ENCODE assay signal across 20 mouse cellular contexts in genomic region chr9:48444821-48445220, GRCm38 (mm10). TPM values are rescaled to one million over a fixed set of nuclear protein-coding genes. Genes with fewer than 3 reads are reported as not detected.
DNase-seq lines count a peak whose midpoint lies in the region; ATAC-seq and TF ChIP-seq lines count a peak whose summit lies in the region.
"Had no signal": no experiment of that assay in that cellular context is flagged by ENCODE, and none has a peak within 500 bp of the region (broad histone marks: within the 10 kb centered on the region; RNA-seq: fewer than 3 reads in every experiment).

No protein-coding gene starts in this region.

- no peak overlapping the region for H3K4me3 ChIP-seq in CH12.LX (replicated peaks in 1 of 3; ENCODE audit: low read depth in 2 of 3, low read length in 2 of 3, poor library complexity in 1 of 3)
- H3K4me3 ChIP-seq in liver, embryonic 11.5 days (ENCODE audit: low read depth, low read length): no peak overlapping the region
- H3K4me3 ChIP-seq: embryonic facial prominence, embryonic 10.5 days; embryonic facial prominence, embryonic 12.5 days; forebrain, embryonic 13.5 days; forebrain, embryonic 15.5 days had no signal

- dilution Hi-C loops in CH12.LX (cut with MboI; ENCODE audit: extremely low pct_ligation_motif_present, extremely low pct_unique_long_range_greater_than_20kb, low sequenced_read_pairs): no loop called here

- no peaks in the 10 kb centered on the region for H3K9me3 ChIP-seq in CH12.LX (replicated peaks; ENCODE audit: low read length)
- no peaks in the 10 kb centered on the region for H3K9me3 ChIP-seq in liver, embryonic 11.5 days (ENCODE audit: control insufficient read depth, low read length)
- H3K9me3 ChIP-seq: embryonic facial prominence, embryonic 10.5 days; embryonic facial prominence, embryonic 12.5 days; forebrain, embryonic 13.5 days; forebrain, embryonic 15.5 days had no signal

- H3K27ac ChIP-seq in CH12.LX (ENCODE audit: insufficient read depth, low read depth): no peak overlapping the region
- no peak overlapping the region for H3K27ac ChIP-seq in liver, embryonic 11.5 days (ENCODE audit: low read depth, low read length)
- H3K27ac ChIP-seq: embryonic facial prominence, embryonic 10.5 days; embryonic facial prominence, embryonic 12.5 days; forebrain, embryonic 13.5 days; forebrain, embryonic 15.5 days had no signal

- peaks cover 13 to 44% of the 10 kb centered on the region in 2 experiments for H3K4me1 ChIP-seq in CH12.LX (ENCODE audit: control insufficient read depth in 1 of 2, insufficient read depth in 2 of 2)
- H3K4me1 ChIP-seq in liver, embryonic 11.5 days (replicated peaks; ENCODE audit: control insufficient read depth, insufficient read depth, low read length): no peaks in the 10 kb centered on the region
- H3K4me1 ChIP-seq: embryonic facial prominence, embryonic 10.5 days; embryonic facial prominence, embryonic 12.5 days; forebrain, embryonic 13.5 days; forebrain, embryonic 15.5 days had no signal

- TF ChIP-seq EP300 in CH12.LX (IDR thresholded peaks at IDR 0.05; ENCODE audit: low read length): no peak

- ATAC-seq in liver, embryonic 11.5 days (replicated peaks; ENCODE audit: low FRiP score): no peak
- ATAC-seq: CD4-positive, CD25-positive, alpha-beta regulatory T cell, adult 4 months; forebrain, embryonic 13.5 days; forebrain, embryonic 15.5 days; forebrain, postnatal 0 days had no signal

- no peak for TF ChIP-seq CTCF in CH12.LX (conservative IDR thresholded peaks at IDR 0.05 in 1 of 2, IDR thresholded peaks at IDR 0.05 in 1 of 2; ENCODE audit: low read depth in 2 of 2, low read length in 2 of 2)

- H3K27me3 ChIP-seq in CH12.LX (replicated peaks): no peaks in the 10 kb centered on the region
- H3K27me3 ChIP-seq in splenic B cell, adult 2 months (ENCODE audit: control insufficient read depth, insufficient read depth, low read length, poor library complexity, severe bottlenecking): no peaks in the 10 kb centered on the region
- H3K27me3 ChIP-seq in liver, embryonic 11.5 days (replicated peaks; ENCODE audit: control insufficient read depth, insufficient read depth, low read length): no peaks in the 10 kb centered on the region
- H3K27me3 ChIP-seq: embryonic facial prominence, embryonic 12.5 days; forebrain, embryonic 13.5 days; forebrain, embryonic 15.5 days had no signal

- DNase-seq in spleen, postnatal 4 days (ENCODE audit: low spot score in 2 of 2): peak; percentile 11 to 41
- no peak for DNase-seq in spleen, adult 12 weeks (ENCODE audit: low spot score)
- DNase-seq in CH12.LX (ENCODE audit: extremely low read depth): no peak
- DNase-seq in splenic B cell, adult 2 months (ENCODE audit: low read depth, low spot score): peak; percentile 64
- no peak for DNase-seq in cerebellum, adult 9-10 months
- DNase-seq in liver, embryonic 11.5 days (ENCODE audit: low spot score): no peak
- DNase-seq: adrenal gland, adult 2 months; adrenal gland, postnatal 10 days; adrenal gland, postnatal 25 days; cerebellum, adult 11 months; cerebellum, adult 18-20 months; cerebellum, adult 8-10 months; cerebellum, postnatal 10 days; cerebellum, postnatal 25 days; forebrain, postnatal 0 days had no signal

- 66% methylated on average over 2 of the region's 2 CpGs for WGBS in liver, embryonic 11.5 days

- no peak for TF ChIP-seq RAD21 in CH12.LX (IDR thresholded peaks at IDR 0.05; ENCODE audit: low read depth, low read length)

- H3K36me3 ChIP-seq in CH12.LX (replicated peaks in 1 of 2; ENCODE audit: control insufficient read depth in 1 of 2, insufficient read depth in 1 of 2, low read length in 1 of 2): no peaks in the 10 kb centered on the region
- H3K36me3 ChIP-seq in splenic B cell, adult 2 months (ENCODE audit: control insufficient read depth, insufficient read depth, low read length, poor library complexity, severe bottlenecking): no peaks in the 10 kb centered on the region; the same call in 1 of the 2 replicates
- H3K36me3 ChIP-seq in liver, embryonic 11.5 days (ENCODE audit: control insufficient read depth, insufficient read depth, low read length): no peaks in the 10 kb centered on the region
- H3K36me3 ChIP-seq: embryonic facial prominence, embryonic 10.5 days; embryonic facial prominence, embryonic 12.5 days; forebrain, embryonic 15.5 days had no signal

- H3K9ac ChIP-seq in CH12.LX (ENCODE audit: insufficient read depth, low read depth): no peak overlapping the region
- H3K9ac ChIP-seq in liver, embryonic 11.5 days (ENCODE audit: low read depth, low read length): no peak overlapping the region
- H3K9ac ChIP-seq: embryonic facial prominence, embryonic 12.5 days; forebrain, embryonic 13.5 days; forebrain, embryonic 15.5 days; forebrain, postnatal 0 days had no signal

- in situ Hi-C loops in CH12.LX (cut with MboI; ENCODE audit: low pct_ligation_motif_present, low pct_unique_long_range_greater_than_20kb, low sequenced_read_pairs): loop anchor here (10.0 kb wide), 1 partner anchor 180 kb away; no protein-coding TSS in a partner anchor

- TF ChIP-seq POLR2A in CH12.LX (IDR thresholded peaks at IDR 0.05; ENCODE audit: low read depth, low read length): no peak

- peak overlapping the region; percentile 33; the same call in 1 of the 2 replicates for H3K4me2 ChIP-seq in CH12.LX (ENCODE audit: insufficient read depth, low read depth, poor library complexity, severe bottlenecking)
- no peak overlapping the region for H3K4me2 ChIP-seq in liver, embryonic 11.5 days
- H3K4me2 ChIP-seq: embryonic facial prominence, embryonic 12.5 days; forebrain, embryonic 13.5 days; forebrain, embryonic 15.5 days had no signal

- H3K79me2 ChIP-seq in CH12.LX (replicated peaks; ENCODE audit: control insufficient read depth, extremely low read depth, insufficient read depth, poor library complexity, severe bottlenecking): no peaks in the 10 kb centered on the region

TF ChIP-seq in CH12.LX, 34 proteins besides CTCF, POLR2A, EP300 and RAD21:
- TF ChIP-seq MAFK (IDR thresholded peaks at IDR 0.05; ENCODE audit: insufficient replicate concordance, low read length) (peak; percentile 51; the same call in 1 of the 2 replicates), ELF1 (IDR thresholded peaks at IDR 0.05; ENCODE audit: low read depth, low read length) (no peak)

RNA-seq across cellular contexts. Expression of gene Rexo2, which starts 35.6 kb away (rescaled TPM):
- total RNA-seq in CH12.LX (2012; rRNA removed) (120 and 161 TPM in 2 replicates), CH12.LX (2014; rRNA removed) (108 and 112 TPM in 2 replicates)
- 253 and 296 TPM in 2 replicates for polyA plus RNA-seq in CH12.LX (2012; ENCODE audit: insufficient read length, low read depth)
- polyA plus RNA-seq in liver, embryonic 11.5 days (2014; fragmentation: Nextera tagmentation; extraction: Ambion mirVana): 173 TPM in 2 replicates

RNA-seq across cellular contexts. Expression of gene Rbm7, which starts 50.3 kb away (rescaled TPM):
- total RNA-seq in CH12.LX (2012; rRNA removed): 73.4 and 80.6 TPM in 2 replicates
- total RNA-seq in CH12.LX (2014; rRNA removed): 220 and 232 TPM in 2 replicates
- polyA plus RNA-seq in CH12.LX (2012; ENCODE audit: insufficient read length, low read depth): 91.9 and 92.2 TPM in 2 replicates
- polyA plus RNA-seq in liver, embryonic 11.5 days (2014; fragmentation: Nextera tagmentation; extraction: Ambion mirVana): 110 and 121 TPM in 2 replicates

RNA-seq across cellular contexts. Expression of gene Gm5617, which starts 50.4 kb away (rescaled TPM):
- total RNA-seq in CH12.LX (2012; rRNA removed) (15.3 and 35.2 TPM in 2 replicates), CH12.LX (2014; rRNA removed) (16.5 and 20.4 TPM in 2 replicates)
- polyA plus RNA-seq in CH12.LX (2012; ENCODE audit: insufficient read length, low read depth): 17.0 and 20.5 TPM in 2 replicates
- 22.0 and 29.8 TPM in 2 replicates for polyA plus RNA-seq in liver, embryonic 11.5 days (2014; fragmentation: Nextera tagmentation; extraction: Ambion mirVana)

Comparison
In these comparisons a context has a peak if more than half of its experiments do, and no peak if none do; other contexts are left out.
1. DNase-seq: peak in spleen, postnatal 4 days (2 of 2) and splenic B cell, adult 2 months (single experiment); none in spleen, adult 12 weeks (single experiment), CH12.LX (single experiment), cerebellum, adult 9-10 months (single experiment) and liver, embryonic 11.5 days (single experiment).